In the genomic region with DNA sequence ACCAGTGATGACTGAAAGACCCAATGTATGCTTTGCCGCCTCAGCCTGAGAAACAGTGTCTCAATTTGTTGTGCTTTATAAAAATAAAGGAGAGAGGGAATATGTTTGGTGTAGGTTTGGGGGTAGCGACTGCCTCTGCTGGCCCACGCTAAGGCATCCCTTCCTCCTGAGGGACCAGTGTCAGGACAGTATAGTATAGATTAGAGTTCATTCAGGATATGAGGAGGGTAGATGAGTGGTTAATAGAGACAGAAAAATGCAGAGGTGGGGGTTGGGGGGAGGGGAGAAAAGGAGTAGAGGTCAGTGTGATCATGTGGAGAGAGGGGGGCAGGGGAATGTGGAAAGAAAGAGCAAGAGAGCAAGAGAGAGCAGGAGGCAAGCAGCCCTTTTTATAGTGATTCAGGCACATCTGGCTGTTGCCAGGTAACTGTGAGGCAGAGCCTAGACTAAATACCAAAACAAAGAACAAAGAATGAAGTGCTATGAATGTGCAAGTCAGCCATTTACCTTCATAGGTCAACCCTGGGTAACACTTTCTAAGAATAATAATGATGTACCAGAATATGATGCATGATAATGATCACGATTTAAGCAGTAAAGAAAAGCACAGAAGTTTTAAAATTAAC, we compare ENCODE assay signal across 17 mouse cellular contexts.
DNase-seq lines count a peak whose midpoint lies in the region; ATAC-seq lines count a peak whose summit lies in the region.
"Had no signal": no experiment of that assay in that cellular context is flagged by ENCODE, and none has a peak within 500 bp of the region (broad histone marks: within the 10 kb centered on the region; RNA-seq: fewer than 3 reads in every experiment).

No protein-coding gene starts in this region.

- no peak overlapping the region for H3K4me3 ChIP-seq in hindbrain, embryonic 11.5 days (ENCODE audit: low read depth, low read length)
- H3K4me3 ChIP-seq in hindbrain, embryonic 16.5 days (ENCODE audit: low read length), result no peak overlapping the region
- no peak overlapping the region for H3K4me3 ChIP-seq in limb, embryonic 11.5 days (ENCODE audit: low read depth, low read length)
- H3K4me3 ChIP-seq in midbrain, embryonic 15.5 days, result no peak overlapping the region
- H3K4me3 ChIP-seq: limb, embryonic 12.5 days had no signal

- peak; percentile 11 for DNase-seq in hindbrain, embryonic 11.5 days (ENCODE audit: low spot score)
- DNase-seq in embryo, embryonic 11.5 days (ENCODE audit: low read depth, low spot score), result peak; percentile 4
- DNase-seq in limb, embryonic 11.5 days (ENCODE audit: low spot score), result peak; percentile 29
- no peak for DNase-seq in lung, adult 18-20 months
- DNase-seq in adrenal gland, postnatal 36 days, result no peak
- DNase-seq in urinary bladder, postnatal 10 days (ENCODE audit: low spot score), result no peak
- DNase-seq: cerebellum, postnatal 14 days; heart, adult 11 months; kidney, adult 9 months; layer of hippocampus, postnatal 36 days; liver, postnatal 0 days; lung, postnatal 4 days; retina, postnatal 1 day; thymus, adult 18-20 months had no signal

- H3K9ac ChIP-seq in hindbrain, embryonic 11.5 days (ENCODE audit: low read depth, low read length), result no peak overlapping the region
- H3K9ac ChIP-seq in hindbrain, embryonic 16.5 days (ENCODE audit: low read depth, low read length), result no peak overlapping the region
- no peak overlapping the region for H3K9ac ChIP-seq in limb, embryonic 11.5 days (ENCODE audit: low read length)
- H3K9ac ChIP-seq in midbrain, embryonic 15.5 days, result no peak overlapping the region
- H3K9ac ChIP-seq: limb, embryonic 12.5 days; liver, postnatal 0 days had no signal

- H3K9me3 ChIP-seq in hindbrain, embryonic 11.5 days (ENCODE audit: control insufficient read depth, low read length), result no peaks in the 10 kb centered on the region
- no peaks in the 10 kb centered on the region for H3K9me3 ChIP-seq in hindbrain, embryonic 16.5 days (ENCODE audit: control insufficient read depth, low read length)
- no peaks in the 10 kb centered on the region for H3K9me3 ChIP-seq in limb, embryonic 11.5 days (ENCODE audit: control insufficient read depth, low read length)
- H3K9me3 ChIP-seq in midbrain, embryonic 15.5 days, result no peaks in the 10 kb centered on the region
- H3K9me3 ChIP-seq: limb, embryonic 12.5 days had no signal

- no peak overlapping the region for H3K27ac ChIP-seq in hindbrain, embryonic 11.5 days (ENCODE audit: low read depth, low read length)
- H3K27ac ChIP-seq in hindbrain, embryonic 16.5 days (ENCODE audit: low read depth, low read length), result no peak overlapping the region
- no peak overlapping the region for H3K27ac ChIP-seq in limb, embryonic 11.5 days (replicated peaks; ENCODE audit: low read depth, low read length)
- H3K27ac ChIP-seq in midbrain, embryonic 15.5 days, result no peak overlapping the region
- H3K27ac ChIP-seq: limb, embryonic 12.5 days had no signal

- no peaks in the 10 kb centered on the region for H3K36me3 ChIP-seq in hindbrain, embryonic 11.5 days (ENCODE audit: control insufficient read depth, insufficient read depth, low read length)
- H3K36me3 ChIP-seq in hindbrain, embryonic 16.5 days (ENCODE audit: control insufficient read depth, insufficient read depth, low read length), result no peaks in the 10 kb centered on the region
- H3K36me3 ChIP-seq in limb, embryonic 11.5 days (ENCODE audit: control insufficient read depth, insufficient read depth, low read length), result no peaks in the 10 kb centered on the region
- no peaks in the 10 kb centered on the region for H3K36me3 ChIP-seq in midbrain, embryonic 15.5 days (replicated peaks)
- H3K36me3 ChIP-seq: limb, embryonic 12.5 days had no signal

- H3K27me3 ChIP-seq in hindbrain, embryonic 11.5 days (ENCODE audit: control insufficient read depth, insufficient read depth, low read length), result no peaks in the 10 kb centered on the region
- no peaks in the 10 kb centered on the region for H3K27me3 ChIP-seq in hindbrain, embryonic 16.5 days (replicated peaks; ENCODE audit: control insufficient read depth, insufficient read depth, low read length)
- no peaks in the 10 kb centered on the region for H3K27me3 ChIP-seq in limb, embryonic 11.5 days (ENCODE audit: control insufficient read depth, insufficient read depth, low read length)
- no peaks in the 10 kb centered on the region for H3K27me3 ChIP-seq in midbrain, embryonic 15.5 days (replicated peaks)
- H3K27me3 ChIP-seq: limb, embryonic 12.5 days had no signal

- H3K4me2 ChIP-seq in hindbrain, embryonic 11.5 days (replicated peaks; ENCODE audit: low read depth, low read length), result no peak overlapping the region
- no peak overlapping the region for H3K4me2 ChIP-seq in hindbrain, embryonic 16.5 days (ENCODE audit: low read length)
- no peak overlapping the region for H3K4me2 ChIP-seq in limb, embryonic 11.5 days (ENCODE audit: low read depth, severe bottlenecking)
- no peak overlapping the region for H3K4me2 ChIP-seq in midbrain, embryonic 15.5 days
- H3K4me2 ChIP-seq: limb, embryonic 12.5 days had no signal

- 0 out of 2 replicates have a peak, but pooled peaks have one; percentile 45 for ATAC-seq in hindbrain, embryonic 11.5 days (ENCODE audit: low FRiP score)
- no peak for ATAC-seq in hindbrain, embryonic 16.5 days
- ATAC-seq in limb, embryonic 11.5 days (ENCODE audit: insufficient number of reproducible peaks, low FRiP score, low TSS enrichment, low read depth), result no peak; the same call in 1 of the 2 replicates
- peak; percentile 80; the same call in 1 of the 2 replicates for ATAC-seq in midbrain, embryonic 15.5 days (replicated peaks)
- ATAC-seq: liver, postnatal 0 days had no signal

- 55% methylated on average over 4 of the region's 4 CpGs for WGBS in hindbrain, embryonic 11.5 days
- WGBS in hindbrain, embryonic 16.5 days, result 55% methylated on average over 4 of the region's 4 CpGs
- WGBS in limb, embryonic 11.5 days, result 92% methylated on average over 4 of the region's 4 CpGs
- WGBS in midbrain, embryonic 15.5 days, result 52% methylated on average over 4 of the region's 4 CpGs

- H3K4me1 ChIP-seq in hindbrain, embryonic 11.5 days (replicated peaks; ENCODE audit: control insufficient read depth, insufficient read depth, low read length), result no peaks in the 10 kb centered on the region
- H3K4me1 ChIP-seq in hindbrain, embryonic 16.5 days (ENCODE audit: control insufficient read depth, insufficient read depth, low read depth, low read length), result no peaks in the 10 kb centered on the region
- H3K4me1 ChIP-seq in limb, embryonic 11.5 days (ENCODE audit: control insufficient read depth, insufficient read depth, low read length), result 0 out of 2 replicates have a peak, but pooled peaks cover 2% of the 10 kb centered on the region
- no peaks in the 10 kb centered on the region for H3K4me1 ChIP-seq in midbrain, embryonic 15.5 days

Comparison
In these comparisons a context has a peak if more than half of its experiments do, and no peak if none do; other contexts are left out.
1. ATAC-seq: peak in hindbrain, embryonic 11.5 days (single experiment) and midbrain, embryonic 15.5 days (single experiment); none in hindbrain, embryonic 16.5 days (single experiment) and limb, embryonic 11.5 days (single experiment).
2. DNase-seq: peak in hindbrain, embryonic 11.5 days (single experiment), embryo, embryonic 11.5 days (single experiment) and limb, embryonic 11.5 days (single experiment); none in lung, adult 18-20 months (0 of 2), adrenal gland, postnatal 36 days (0 of 2) and urinary bladder, postnatal 10 days (single experiment).